Mouse (Mus musculus) E14TG2a.4 (cell line): ENCODE data around the gene Ttc16.

Experiments used
- H3K27me3 ChIP-seq: 2 replicates; pipeline ENCODE4 v1.6.1; 2014; ENCODE audit warnings: low read length, control low read depth; ENCODE audit not compliant: insufficient read depth
- H3K36me3 ChIP-seq: 2 replicates; pipeline ENCODE4 v1.6.1; 2014; ENCODE audit warnings: low read length, control low read depth; ENCODE audit not compliant: insufficient read depth
- H3K4me1 ChIP-seq: replicated peaks from 2 replicates; pipeline ENCODE4 v1.6.1; 2014; ENCODE audit warnings: low read depth, low read length, control low read depth
- H3K4me3 ChIP-seq: replicated peaks from 2 replicates; pipeline ENCODE4 v1.5.1; 2014; ENCODE audit warnings: mild to moderate bottlenecking, low read length
- H3K9me3 ChIP-seq: 2 replicates; pipeline ENCODE4 v1.6.1; 2014; ENCODE audit warnings: low read length, control low read depth
- CTCF ChIP-seq: conservative IDR thresholded peaks from 2 replicates; pipeline ENCODE4 v1.5.1; 2014; ENCODE audit warnings: low read length
- NANOG ChIP-seq: IDR thresholded peaks from 2 replicates; pipeline ENCODE4 v1.6.1; 2014; ENCODE audit warnings: borderline replicate concordance, low read length, mixed read lengths
- POU5F1 ChIP-seq: IDR thresholded peaks from 2 replicates; pipeline ENCODE4 v1.6.1; 2014; ENCODE audit warnings: low read length, borderline replicate concordance

Gene Ttc16

DNA sequence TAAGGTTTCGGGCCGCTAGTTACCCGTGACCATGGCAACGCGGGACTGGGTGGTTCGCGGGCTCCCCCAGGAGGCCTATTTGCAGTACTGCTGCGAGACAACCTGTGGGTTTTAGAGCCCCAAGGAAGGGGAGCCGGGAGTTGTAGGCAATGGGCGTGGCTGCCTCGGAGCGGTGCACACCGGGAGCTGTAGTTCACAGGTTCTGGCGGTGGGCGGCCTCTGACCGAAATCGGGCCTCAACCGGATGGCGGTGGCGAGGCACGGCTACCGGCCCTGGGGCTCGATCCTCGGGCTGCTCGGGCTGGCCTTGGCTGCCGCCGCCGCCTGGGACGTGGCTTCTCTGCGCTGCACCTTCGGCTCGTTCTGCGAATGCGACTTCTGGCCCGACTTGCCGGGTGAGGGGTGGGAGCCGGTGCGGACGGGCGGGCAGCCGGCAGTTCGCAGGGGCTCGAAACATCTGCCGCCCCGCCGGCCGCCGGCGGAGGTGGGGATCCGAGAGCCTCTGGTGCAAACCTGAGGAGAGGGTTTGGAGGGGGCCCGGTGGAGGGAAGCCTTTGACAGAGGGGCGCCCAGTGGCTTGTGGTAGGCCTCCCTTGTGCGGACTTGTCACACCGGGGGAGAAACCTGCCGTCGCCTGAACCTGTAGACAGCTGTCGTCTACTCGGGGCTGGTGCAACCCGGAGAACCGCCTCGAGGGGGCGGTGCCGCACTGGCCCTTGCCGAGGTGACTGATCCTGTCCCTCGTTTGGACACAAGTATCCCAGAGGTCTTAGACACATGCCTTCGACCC, 18.2 kb downstream of the Ttc16 start, which contains the start of gene Tor2a:
Gene Tor2a (plus strand): TSS at position 179 of the 790 bp plus-strand sequence.
- Histone ChIP-seq H3K4me1 (peaks cover 20% of the 10 kb centered on the region), H3K27me3 (peaks cover 12% of the 10 kb centered on the region), H3K4me3 (peak within 1 kb of the TSS; percentile 91), H3K9me3 (no peaks in the 10 kb centered on the region), H3K36me3 (peaks cover 38% of the 10 kb centered on the region)
- TF ChIP-seq NANOG (no peak), CTCF (peak; percentile 89)

- TF ChIP-seq NANOG (no peak), POU5F1 (no peak), CTCF (no peak)
- H3K27me3 ChIP-seq = peaks cover 18% of the 10 kb centered on the region
- H3K36me3 ChIP-seq = peaks cover 33% of the 10 kb centered on the region
- H3K4me1 ChIP-seq = peaks cover 26% of the 10 kb centered on the region
- H3K4me3 ChIP-seq = no peak overlapping the region
- H3K9me3 ChIP-seq = no peaks in the 10 kb centered on the region
Measured at GRCm38 (mm10) chr2:32756674-32757055, 18.8 kb downstream of the Ttc16 start.

GRCm38 (mm10) chr2:32752181-32752580, 23.3 kb downstream of the Ttc16 start:
- H3K27me3 ChIP-seq = peaks cover 19% of the 10 kb centered on the region
- H3K9me3 ChIP-seq = no peaks in the 10 kb centered on the region
- no peak overlapping the region for H3K4me3 ChIP-seq
- TF ChIP-seq POU5F1 (no peak), CTCF (no peak), NANOG (no peak)
- peaks cover 35% of the 10 kb centered on the region for H3K4me1 ChIP-seq
- H3K36me3 ChIP-seq = no peaks in the 10 kb centered on the region

GRCm38 (mm10) chr2:32751665-32752033, 23.8 kb downstream of the Ttc16 start:
- H3K4me3 ChIP-seq = peak overlapping the region; percentile 68
- H3K36me3 ChIP-seq = no peaks in the 10 kb centered on the region; the same call in 1 of the 2 replicates
- H3K4me1 ChIP-seq = peaks cover 35% of the 10 kb centered on the region
- H3K9me3 ChIP-seq = no peaks in the 10 kb centered on the region
- no peak for TF ChIP-seq POU5F1
- no peak for TF ChIP-seq NANOG
- no peak for TF ChIP-seq CTCF
- peaks cover 22% of the 10 kb centered on the region for H3K27me3 ChIP-seq

DNA sequence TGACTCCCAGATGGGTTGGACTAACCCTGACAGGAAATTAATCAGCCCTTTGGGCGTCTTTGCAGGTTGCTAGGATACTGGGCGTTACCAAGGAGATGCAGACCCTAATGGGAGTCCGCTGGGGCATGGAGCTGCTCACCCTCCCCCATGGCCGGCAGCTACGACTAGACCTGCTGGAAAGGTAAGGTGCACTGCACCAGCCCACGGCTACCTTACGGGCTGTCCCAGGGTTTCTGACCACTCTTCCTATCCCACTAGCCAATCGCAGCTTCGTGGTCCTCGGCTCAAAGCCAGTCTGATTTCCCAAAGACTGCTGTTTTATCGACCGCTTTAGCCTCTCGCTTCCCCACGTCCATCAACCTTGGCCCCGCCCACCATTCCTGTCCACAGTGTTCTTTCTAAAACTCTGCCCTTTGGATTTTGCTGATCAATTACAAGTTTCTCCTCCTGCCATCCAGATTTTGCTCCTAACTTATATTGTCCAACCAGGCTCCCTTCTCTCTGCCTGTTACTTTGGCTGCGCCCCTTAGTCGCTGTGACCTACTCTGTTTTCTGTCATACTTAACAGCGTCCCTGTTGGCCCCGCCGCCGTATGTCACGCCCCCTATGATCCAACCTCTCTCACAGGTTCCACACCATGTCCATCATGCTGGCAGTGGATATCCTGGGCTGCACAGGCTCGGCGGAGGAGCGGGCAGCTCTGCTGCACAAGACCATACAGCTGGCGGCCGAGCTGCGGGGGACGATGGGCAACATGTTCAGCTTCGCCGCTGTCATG, 24.4 kb downstream of the Ttc16 start:
- H3K4me3 ChIP-seq = peak overlapping the region; percentile 68
- no peaks in the 10 kb centered on the region; the same call in 1 of the 2 replicates for H3K36me3 ChIP-seq
- H3K9me3 ChIP-seq = no peaks in the 10 kb centered on the region
- H3K4me1 ChIP-seq = peaks cover 35% of the 10 kb centered on the region
- peaks cover 24% of the 10 kb centered on the region for H3K27me3 ChIP-seq
- no peak for TF ChIP-seq POU5F1

- H3K27me3 ChIP-seq = peaks cover 31% of the 10 kb centered on the region
- no peaks in the 10 kb centered on the region for H3K9me3 ChIP-seq
- H3K4me3 ChIP-seq = no peak overlapping the region
- H3K36me3 ChIP-seq = no peaks in the 10 kb centered on the region; the same call in 1 of the 2 replicates
- peaks cover 35% of the 10 kb centered on the region for H3K4me1 ChIP-seq
- TF ChIP-seq CTCF (peak; percentile 26), POU5F1 (no peak), NANOG (no peak)
Measured at GRCm38 (mm10) chr2:32750199-32750598, 25.2 kb downstream of the Ttc16 start.

- Histone ChIP-seq H3K27me3 (peaks cover 41% of the 10 kb centered on the region), H3K4me1 (peaks cover 29% of the 10 kb centered on the region), H3K9me3 (no peaks in the 10 kb centered on the region), H3K4me3 (no peak overlapping the region), H3K36me3 (no peaks in the 10 kb centered on the region; the same call in 1 of the 2 replicates)
- TF ChIP-seq CTCF (no peak), POU5F1 (no peak), NANOG (no peak)
Measured at GRCm38 (mm10) chr2:32749082-32749481, 26.4 kb downstream of the Ttc16 start.

- no peaks in the 10 kb centered on the region; the same call in 1 of the 2 replicates for H3K36me3 ChIP-seq
- H3K4me1 ChIP-seq = peaks cover 20% of the 10 kb centered on the region
- TF ChIP-seq NANOG = no peak
- no peak for TF ChIP-seq CTCF
- no peak for TF ChIP-seq POU5F1
- H3K27me3 ChIP-seq = peaks cover 75% of the 10 kb centered on the region
- H3K4me3 ChIP-seq = no peak overlapping the region
- H3K9me3 ChIP-seq = no peaks in the 10 kb centered on the region
Measured at GRCm38 (mm10) chr2:32744272-32744982, 31.0 kb downstream of the Ttc16 start.
